Mouse (Mus musculus) kidney, embryonic 16.5 days (tissue): ENCODE data around the gene Vax2. TPM values are rescaled to one million over a fixed set of nuclear protein-coding genes. Genes with fewer than 3 reads are reported as not detected.

Experiments used
- ATAC-seq: fragments of 200-750 bp; cut with Nextera tagmentation; 2 replicates; pipeline ENCODE4 v1.8.0; 2017; ENCODE audit warnings: moderate TSS enrichment; ENCODE audit not compliant: low FRiP score, low TSS enrichment
- H3K27ac ChIP-seq: fragments of 300-500 bp; sonication (generic); 2 replicates; pipeline ENCODE4 v1.5.1; 2014; ENCODE audit warnings: low read length
- H3K27me3 ChIP-seq: fragments of 300-500 bp; sonication (generic); 2 replicates; pipeline ENCODE4 v1.6.1; 2014; ENCODE audit warnings: low read length, control low read depth, mixed read lengths; ENCODE audit not compliant: insufficient read depth
- H3K36me3 ChIP-seq: fragments of 300-500 bp; sonication (generic); 2 replicates; pipeline ENCODE4 v1.6.1; 2014; ENCODE audit warnings: low read length, control low read depth, mixed read lengths; ENCODE audit not compliant: insufficient read depth
- H3K4me1 ChIP-seq: fragments of 300-500 bp; sonication (generic); 2 replicates; pipeline ENCODE4 v1.6.1; 2014; ENCODE audit warnings: low read length, control low read depth, mixed read lengths; ENCODE audit not compliant: insufficient read depth
- H3K4me2 ChIP-seq: fragments of 300-500 bp; sonication (generic); replicated peaks from 2 replicates; pipeline ENCODE4 v1.6.1; 2014; ENCODE audit warnings: low read depth, low read length
- H3K4me3 ChIP-seq: fragments of 300-500 bp; sonication (generic); 2 replicates; pipeline ENCODE4 v1.5.1; 2014; ENCODE audit warnings: mild to moderate bottlenecking, low read length
- H3K9ac ChIP-seq: fragments of 300-500 bp; sonication (generic); replicated peaks from 2 replicates; pipeline ENCODE4 v1.6.1; 2014; ENCODE audit warnings: low read length
- H3K9me3 ChIP-seq: fragments of 300-500 bp; sonication (generic); 2 replicates; pipeline ENCODE4 v1.6.1; 2016; ENCODE audit warnings: low read length, control low read depth
- WGBS: fragments of 180-500 bp; shearing (Covaris S2); extraction: QIAGEN DNeasy Blood & Tissue Kit; methylation state at CpG from one replicate; pipeline ENCODE4 v1.1.7; 2014; 5-methylcytosine and 5-hydroxymethylcytosine counted together
- polyA plus RNA-seq: library from polyadenylated mRNA; unstranded; fragments of >200 nt; fragmentation: Nextera tagmentation; extraction: Ambion mirVana; gene quantifications from 2 replicates; pipeline ENCODE4 v1.2.1, GENCODE M21; 2015

Vax2 gene
- polyA plus RNA-seq, 1 experiment from 2014 or later: not detected

- ATAC-seq: peak; percentile 50
- peak overlapping the region; percentile 90 for H3K9ac ChIP-seq
These were observed 63.9 kb downstream of the Vax2 start for GRCm38 (mm10) chr6:83774781-83775563.

GRCm38 (mm10) chr6:83775638-83776293 lies 64.7 kb downstream of the Vax2 start, which contains the start of gene Tex261:
TSS of gene Tex261 (minus strand) at chr6:83775813.
- peak within 1 kb of the TSS; percentile 87 for H3K27ac ChIP-seq
- H3K4me2 ChIP-seq: peak within 1 kb of the TSS; percentile 72

More at GRCm38 (mm10) chr6:83774781-83775563, 63.9 kb downstream of the Vax2 start:
- no peaks in the 10 kb centered on the region for H3K27me3 ChIP-seq
- H3K4me1 ChIP-seq: peaks cover 11% of the 10 kb centered on the region
- peaks cover 20% of the 10 kb centered on the region for H3K36me3 ChIP-seq
- H3K9me3 ChIP-seq: no peaks in the 10 kb centered on the region
- WGBS: under 1% methylated on average over 14 of the region's 14 CpGs
- H3K4me3 ChIP-seq: peak overlapping the region; percentile 73
- H3K27ac ChIP-seq: peak overlapping the region; percentile 87
- H3K4me2 ChIP-seq: peak overlapping the region; percentile 72

GRCm38 (mm10) chr6:83778306-83778705 lies 67.2 kb downstream of the Vax2 start:
- no peaks in the 10 kb centered on the region; the same call in 1 of the 2 replicates for H3K36me3 ChIP-seq
- ATAC-seq: no peak
- H3K9ac ChIP-seq: no peak overlapping the region
- no peak overlapping the region for H3K4me2 ChIP-seq
- no peak overlapping the region for H3K27ac ChIP-seq
- H3K9me3 ChIP-seq: no peaks in the 10 kb centered on the region
- H3K4me1 ChIP-seq: peaks cover 11% of the 10 kb centered on the region
- H3K27me3 ChIP-seq: no peaks in the 10 kb centered on the region
- 70% methylated on average over 7 of the region's 7 CpGs for WGBS
- no peak overlapping the region for H3K4me3 ChIP-seq

More at GRCm38 (mm10) chr6:83775638-83776293, 64.7 kb downstream of the Vax2 start, which contains the start of gene Tex261:
- Histone ChIP-seq H3K27me3 (no peaks in the 10 kb centered on the region), H3K9me3 (no peaks in the 10 kb centered on the region), H3K4me1 (peaks cover 11% of the 10 kb centered on the region), H3K36me3 (peaks cover 17% of the 10 kb centered on the region), H3K9ac (peak within 1 kb of the TSS; percentile 90), H3K4me3 (peak within 1 kb of the TSS; percentile 73)
- peak; percentile 97 for ATAC-seq
- WGBS: 0% methylated on average over 45 of the region's 45 CpGs

- no peaks in the 10 kb centered on the region for H3K9me3 ChIP-seq
- WGBS: 7% methylated on average over 5 of the region's 5 CpGs
These were observed 68.0 kb downstream of the Vax2 start for GRCm38 (mm10) chr6:83779026-83779425.

GRCm38 (mm10) chr6:83786426-83786825 lies 75.4 kb downstream of the Vax2 start:
- Histone ChIP-seq H3K36me3 (no peaks in the 10 kb centered on the region), H3K27me3 (no peaks in the 10 kb centered on the region), H3K4me1 (peaks cover 10% of the 10 kb centered on the region), H3K4me3 (no peak overlapping the region), H3K9me3 (no peaks in the 10 kb centered on the region), H3K4me2 (no peak overlapping the region), H3K9ac (no peak overlapping the region), H3K27ac (no peak overlapping the region)
- WGBS: 73% methylated on average over 3 of the region's 3 CpGs
- no peak for ATAC-seq

More at GRCm38 (mm10) chr6:83779026-83779425, 68.0 kb downstream of the Vax2 start:
- Histone ChIP-seq H3K9ac (no peak overlapping the region), H3K4me2 (no peak overlapping the region), H3K4me3 (no peak overlapping the region), H3K4me1 (peaks cover 8% of the 10 kb centered on the region), H3K36me3 (no peaks in the 10 kb centered on the region), H3K27ac (no peak overlapping the region), H3K27me3 (no peaks in the 10 kb centered on the region)
- no peak for ATAC-seq

Other genes with a start within 250 kb of the Vax2 start
- 85.8 and 95.8 TPM in 2 replicates for gene Dguok, start 204.3 kb upstream of the Vax2 start, polyA plus RNA-seq
- 21.2 and 182 TPM in 2 replicates for gene Actg2, start 175.0 kb upstream of the Vax2 start, polyA plus RNA-seq
- 28.5 and 29.4 TPM in 2 replicates for gene Stambp, start 138.5 kb upstream of the Vax2 start, polyA plus RNA-seq
- gene Clec4f, start 55.1 kb upstream of the Vax2 start, polyA plus RNA-seq: 0.07 TPM in 1 of 2 replicates, not detected in the other
- not detected in 2 replicates for gene Cd207, start 33.4 kb upstream of the Vax2 start, polyA plus RNA-seq
- gene Atp6v1b1, start 31.7 kb downstream of the Vax2 start, polyA plus RNA-seq: 14.1 and 15.8 TPM in 2 replicates
- 0.19 and 0.30 TPM in 2 replicates for gene Ankrd53, start 51.4 kb downstream of the Vax2 start, polyA plus RNA-seq
- gene Tex261, start 64.5 kb downstream of the Vax2 start, polyA plus RNA-seq: 98.9 and 101 TPM in 2 replicates
- gene Nagk, start 83.7 kb downstream of the Vax2 start, polyA plus RNA-seq: 60.7 and 60.9 TPM in 2 replicates
- 17.4 and 18.1 TPM in 2 replicates for gene Paip2b, start 120.5 kb downstream of the Vax2 start, polyA plus RNA-seq
- 48.4 and 58.8 TPM in 2 replicates for gene Zfp638, start 155.8 kb downstream of the Vax2 start, polyA plus RNA-seq